Mouse (Mus musculus) hindbrain, embryonic 11.5 days (tissue): ENCODE measurements at regions not wholly inside any gene's neighbourhood (a gene's known extent, or its start where the extent isn't known, plus 50 kb on each side); places are given as distances from the start of the nearest gene placed in this dataset.

ENCODE experiments used
- ATAC-seq: fragments of 200-750 bp; cut with Nextera tagmentation; 2 replicates; pipeline ENCODE4 v1.8.0; 2017; ENCODE audit warnings: mild to moderate bottlenecking, moderate TSS enrichment, moderate library complexity; ENCODE audit not compliant: low FRiP score
- DNase-seq: peaks from one replicate; pipeline ENCODE4 v3.0.0-alpha.2; 2015; ENCODE audit warnings: low spot score
- H3K27ac ChIP-seq: fragments of 300-500 bp; sonication (generic); 2 replicates; pipeline ENCODE4 v1.5.1; 2014; ENCODE audit warnings: mild to moderate bottlenecking, low read depth, low read length
- H3K27me3 ChIP-seq: fragments of 300-500 bp; sonication (generic); 2 replicates; pipeline ENCODE4 v1.6.1; 2014; ENCODE audit warnings: mild to moderate bottlenecking, low read length, moderate library complexity, mixed read lengths; ENCODE audit not compliant: control insufficient read depth, insufficient read depth
- H3K36me3 ChIP-seq: fragments of 300-500 bp; sonication (generic); 2 replicates; pipeline ENCODE4 v1.6.1; 2014; ENCODE audit warnings: mild to moderate bottlenecking, low read length, moderate library complexity, mixed read lengths; ENCODE audit not compliant: control insufficient read depth, insufficient read depth
- H3K4me1 ChIP-seq: fragments of 300-500 bp; sonication (generic); replicated peaks from 2 replicates; pipeline ENCODE4 v1.6.1; 2014; ENCODE audit warnings: low read length, mixed read lengths; ENCODE audit not compliant: control insufficient read depth, insufficient read depth
- H3K4me2 ChIP-seq: fragments of 300-500 bp; sonication (generic); replicated peaks from 2 replicates; pipeline ENCODE4 v1.6.1; 2014; ENCODE audit warnings: mild to moderate bottlenecking, low read depth, low read length
- H3K4me3 ChIP-seq: fragments of 300-500 bp; sonication (generic); 2 replicates; pipeline ENCODE4 v1.5.1; 2014; ENCODE audit warnings: low read depth, low read length
- H3K9ac ChIP-seq: fragments of 300-500 bp; sonication (generic); 2 replicates; pipeline ENCODE4 v1.6.1; 2014; ENCODE audit warnings: low read depth, low read length
- H3K9me3 ChIP-seq: fragments of 300-500 bp; sonication (generic); 2 replicates; pipeline ENCODE4 v1.6.1; 2016; ENCODE audit warnings: low read length; ENCODE audit not compliant: control insufficient read depth
- WGBS: fragments of 180-500 bp; shearing (Covaris S2); extraction: QIAGEN DNeasy Blood & Tissue Kit; methylation state at CpG from one replicate; pipeline ENCODE4 v1.1.7; 2014; 5-methylcytosine and 5-hydroxymethylcytosine counted together

DNA sequence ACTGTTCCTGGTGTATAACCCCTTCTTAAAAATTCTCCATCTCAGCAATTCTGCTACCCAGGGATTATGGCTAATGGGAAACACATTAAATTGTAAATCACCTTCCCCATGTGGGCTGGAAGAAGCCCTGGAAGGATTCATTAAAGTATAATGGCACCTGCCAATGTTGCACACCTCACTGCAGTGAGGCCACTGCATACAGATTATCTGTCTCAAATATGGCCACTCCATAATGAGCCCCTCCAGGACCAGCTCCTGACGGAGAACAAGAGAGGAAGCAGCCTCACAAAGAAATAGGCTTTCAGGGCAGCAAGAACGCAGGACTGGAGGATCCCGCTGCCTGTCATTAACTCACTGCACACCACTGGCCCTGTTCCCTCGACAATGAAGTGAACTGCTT lies 115.2 kb upstream of the Alk start:
- Histone ChIP-seq H3K4me2 (no peak overlapping the region), H3K4me1 (no peaks in the 10 kb centered on the region), H3K9ac (no peak overlapping the region), H3K4me3 (no peak overlapping the region), H3K9me3 (no peaks in the 10 kb centered on the region), H3K27me3 (no peaks in the 10 kb centered on the region), H3K36me3 (no peaks in the 10 kb centered on the region), H3K27ac (no peak overlapping the region)
- 73% methylated on average over 4 of the region's 4 CpGs for WGBS
- DNase-seq (no peak), ATAC-seq (no peak)

DNA sequence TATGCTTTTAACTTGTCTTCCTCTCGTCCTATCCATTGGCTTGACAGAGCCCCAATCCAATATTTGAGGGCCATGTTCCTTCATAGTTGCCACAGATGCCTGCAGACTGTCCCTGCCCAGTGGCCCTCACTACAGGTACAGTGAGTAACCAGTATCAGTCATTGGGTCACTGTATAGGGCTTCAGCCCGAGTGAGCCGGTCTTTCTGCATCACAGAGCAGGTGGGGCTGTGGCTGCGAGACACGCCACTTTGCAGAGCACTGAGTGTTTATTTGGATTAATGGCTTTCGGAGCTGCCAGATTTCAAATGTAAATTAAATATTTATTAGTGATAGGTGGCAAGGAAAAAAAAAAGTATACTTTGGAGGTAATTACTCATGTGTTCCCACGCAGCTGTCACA lies 87.2 kb upstream of the Alk start:
- Histone ChIP-seq H3K4me2 (no peak overlapping the region), H3K4me1 (no peaks in the 10 kb centered on the region), H3K36me3 (no peaks in the 10 kb centered on the region), H3K27ac (no peak overlapping the region), H3K27me3 (no peaks in the 10 kb centered on the region), H3K4me3 (no peak overlapping the region), H3K9ac (no peak overlapping the region), H3K9me3 (no peaks in the 10 kb centered on the region)
- WGBS: 90% methylated on average over 7 of the region's 7 CpGs
- no peak for ATAC-seq
- no peak for DNase-seq

DNA sequence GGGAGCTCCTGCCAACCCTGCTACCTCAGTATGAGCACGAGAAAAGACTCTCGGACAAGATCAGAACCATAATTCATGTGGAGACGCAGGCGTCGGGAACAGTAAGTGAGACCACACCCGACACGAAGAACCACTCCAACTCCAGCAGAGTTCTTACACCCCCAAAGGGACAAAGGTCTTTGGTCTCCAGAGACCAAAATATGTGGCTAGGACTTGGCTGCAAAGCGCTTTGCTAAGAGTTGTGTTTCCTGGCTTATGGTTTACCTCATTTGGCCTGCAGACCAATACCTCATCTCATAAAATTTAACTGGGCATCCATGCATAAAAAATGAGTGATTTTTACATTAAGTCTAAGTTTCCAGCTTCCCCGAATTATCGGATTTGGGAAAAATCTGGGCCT lies 85.2 kb upstream of the Alk start:
- Histone ChIP-seq H3K9me3 (no peaks in the 10 kb centered on the region), H3K27me3 (no peaks in the 10 kb centered on the region), H3K4me1 (no peaks in the 10 kb centered on the region), H3K4me2 (no peak overlapping the region), H3K27ac (no peak overlapping the region), H3K4me3 (no peak overlapping the region), H3K36me3 (no peaks in the 10 kb centered on the region), H3K9ac (no peak overlapping the region)
- ATAC-seq (no peak), DNase-seq (no peak)
- 93% methylated on average over 10 of the region's 10 CpGs for WGBS

DNA sequence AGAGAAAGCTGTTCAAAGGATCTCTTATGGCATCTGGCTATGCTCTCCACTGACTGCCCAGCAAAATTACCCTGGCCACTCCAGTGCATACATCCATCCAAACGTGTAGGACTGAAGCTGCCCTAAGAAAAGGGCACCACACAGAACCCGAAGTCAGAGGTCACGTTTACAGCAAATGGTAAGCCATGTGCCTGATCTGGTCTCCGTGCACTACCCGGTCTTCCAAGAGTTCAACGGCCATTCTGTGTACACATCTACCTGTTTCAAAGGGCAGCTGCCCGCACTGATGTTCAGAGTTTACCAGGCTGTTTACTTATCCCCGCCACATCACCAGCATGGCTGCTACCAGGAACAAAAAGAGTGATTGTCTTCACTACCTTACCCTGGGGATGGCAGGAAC lies 84.4 kb upstream of the Alk start:
- Histone ChIP-seq H3K4me1 (no peaks in the 10 kb centered on the region), H3K9me3 (no peaks in the 10 kb centered on the region), H3K4me3 (no peak overlapping the region), H3K27ac (no peak overlapping the region), H3K36me3 (no peaks in the 10 kb centered on the region), H3K4me2 (no peak overlapping the region), H3K27me3 (no peaks in the 10 kb centered on the region), H3K9ac (no peak overlapping the region)
- no peak for ATAC-seq
- 78% methylated on average over 8 of the region's 8 CpGs for WGBS
- DNase-seq: no peak

DNA sequence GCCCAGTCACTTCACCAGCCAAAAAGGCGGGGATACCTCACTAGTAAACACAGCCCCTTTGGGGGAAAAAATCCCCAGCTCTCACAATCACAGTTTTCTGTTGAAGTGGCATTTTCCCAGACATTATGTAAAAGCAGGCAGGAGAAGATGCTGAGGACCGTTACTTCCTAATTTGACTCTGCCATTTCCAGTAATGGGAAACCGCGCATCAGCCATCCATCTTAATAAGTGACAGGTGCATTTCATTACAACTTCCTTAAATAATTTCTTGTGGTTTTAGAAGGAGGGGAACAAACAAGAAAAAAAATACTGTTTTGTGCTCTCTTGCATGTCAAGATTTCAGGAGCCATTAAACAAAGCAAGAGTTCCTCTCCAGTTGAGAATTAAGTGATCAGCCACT lies 70.2 kb upstream of the Alk start:
- H3K4me1 ChIP-seq: no peaks in the 10 kb centered on the region
- H3K9ac ChIP-seq: no peak overlapping the region
- H3K4me3 ChIP-seq: no peak overlapping the region
- WGBS: 85% methylated on average over 4 of the region's 4 CpGs
- DNase-seq (no peak), ATAC-seq (no peak)
- H3K4me2 ChIP-seq: no peak overlapping the region
- H3K9me3 ChIP-seq: no peaks in the 10 kb centered on the region
- H3K36me3 ChIP-seq: no peaks in the 10 kb centered on the region
- H3K27me3 ChIP-seq: no peaks in the 10 kb centered on the region
- no peak overlapping the region for H3K27ac ChIP-seq

DNA sequence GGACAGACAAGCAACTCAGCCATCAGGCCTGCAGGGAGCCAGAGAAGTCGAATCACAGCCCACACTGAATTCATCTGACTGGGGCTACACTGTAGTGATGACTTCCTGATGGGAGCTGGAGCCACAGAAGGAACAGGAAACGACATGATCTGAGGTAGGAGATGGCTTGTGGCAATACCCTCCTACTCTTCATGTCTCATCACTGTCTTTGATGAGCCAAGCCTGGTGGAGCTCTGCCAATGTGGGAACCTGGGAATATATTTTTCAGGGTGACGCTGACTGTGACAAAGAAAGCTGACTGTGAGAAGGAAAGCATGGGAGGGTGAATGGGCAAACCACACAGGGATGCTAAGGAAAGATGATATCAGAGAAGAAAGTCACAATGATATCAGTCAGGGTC lies 67.6 kb upstream of the Alk start:
- no peak overlapping the region for H3K4me3 ChIP-seq
- H3K27ac ChIP-seq: no peak overlapping the region
- no peaks in the 10 kb centered on the region for H3K4me1 ChIP-seq
- ATAC-seq (no peak), DNase-seq (no peak)
- H3K9me3 ChIP-seq: no peaks in the 10 kb centered on the region
- H3K36me3 ChIP-seq: no peaks in the 10 kb centered on the region
- no peak overlapping the region for H3K9ac ChIP-seq
- no peak overlapping the region for H3K4me2 ChIP-seq
- H3K27me3 ChIP-seq: no peaks in the 10 kb centered on the region
- WGBS: 68% methylated on average over 3 of the region's 3 CpGs

DNA sequence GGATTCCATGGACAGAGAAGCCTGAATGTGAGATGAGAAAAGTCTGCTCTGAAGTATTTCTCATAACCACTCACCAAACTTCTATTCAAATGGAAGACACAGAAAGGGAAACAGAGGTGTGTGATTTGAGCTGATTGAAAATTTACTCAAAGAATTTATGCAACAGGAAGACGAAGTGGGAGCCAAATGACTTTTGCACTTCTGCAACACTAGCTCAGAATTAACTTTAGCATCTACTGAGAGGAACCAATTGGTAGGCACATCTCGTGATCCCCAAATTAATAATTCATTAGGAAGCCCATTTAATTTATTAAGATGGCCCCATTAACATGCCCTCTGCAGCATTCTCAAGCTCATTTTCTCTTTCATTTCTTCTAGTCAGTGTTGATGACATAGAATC lies 62.5 kb upstream of the Alk start:
- Histone ChIP-seq H3K4me1 (no peaks in the 10 kb centered on the region), H3K4me3 (no peak overlapping the region), H3K9me3 (no peaks in the 10 kb centered on the region), H3K27ac (no peak overlapping the region), H3K4me2 (no peak overlapping the region), H3K27me3 (no peaks in the 10 kb centered on the region), H3K9ac (no peak overlapping the region), H3K36me3 (no peaks in the 10 kb centered on the region)
- no peak for ATAC-seq
- DNase-seq: no peak
- 81% methylated on average over 2 of the region's 2 CpGs for WGBS

DNA sequence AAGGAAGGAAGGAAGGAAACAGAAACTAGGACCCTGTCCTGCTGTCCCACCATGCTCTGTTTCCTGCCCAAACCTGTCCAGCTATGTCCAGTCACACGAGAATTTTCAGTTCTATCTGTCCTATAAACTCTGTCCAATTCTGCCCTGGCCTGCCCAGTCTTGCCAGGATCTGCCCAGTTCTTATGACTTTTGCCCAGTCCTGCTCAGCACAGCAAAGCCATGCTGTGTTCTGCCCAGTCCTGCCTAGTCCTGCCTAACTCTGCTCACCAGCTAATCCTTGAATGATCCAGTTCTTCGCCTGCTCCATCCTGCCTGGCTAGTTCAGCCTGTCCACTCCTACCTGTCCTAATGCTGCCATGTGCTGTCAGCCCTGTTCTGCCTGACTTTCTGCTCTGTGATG lies 57.3 kb upstream of the Alk start:
- ATAC-seq (no peak), DNase-seq (no peak)
- WGBS: 89% methylated on average over 2 of the region's 2 CpGs
- H3K36me3 ChIP-seq: no peaks in the 10 kb centered on the region
- H3K27ac ChIP-seq: no peak overlapping the region
- no peaks in the 10 kb centered on the region for H3K9me3 ChIP-seq
- H3K4me3 ChIP-seq: no peak overlapping the region
- H3K4me1 ChIP-seq: 0 out of 2 replicates have a peak, but pooled peaks cover 6% of the 10 kb centered on the region
- no peaks in the 10 kb centered on the region for H3K27me3 ChIP-seq
- no peak overlapping the region for H3K4me2 ChIP-seq
- H3K9ac ChIP-seq: no peak overlapping the region

DNA sequence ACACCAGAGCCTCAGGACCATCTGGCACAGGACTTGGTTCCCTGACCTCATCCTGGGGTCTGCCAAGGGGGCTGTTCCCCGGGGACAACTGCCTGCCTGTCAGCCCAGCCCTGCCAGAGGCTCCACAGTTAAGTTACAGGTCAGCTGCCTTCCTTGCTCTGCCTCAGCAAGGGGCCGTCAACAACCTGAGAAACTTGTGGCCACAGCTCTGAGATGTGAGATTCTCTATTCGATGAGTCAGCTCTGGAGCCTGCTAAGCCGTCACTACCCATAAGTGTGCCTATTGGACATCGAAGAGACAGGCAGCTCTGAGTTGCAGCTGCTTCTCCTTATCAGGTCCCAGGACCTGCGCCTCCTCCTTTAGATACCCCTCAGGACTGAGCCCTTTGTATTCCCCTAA lies 54.3 kb upstream of the Alk start:
- 0 out of 2 replicates have a peak, but pooled peaks cover 6% of the 10 kb centered on the region for H3K4me1 ChIP-seq
- no peaks in the 10 kb centered on the region for H3K36me3 ChIP-seq
- H3K27me3 ChIP-seq: no peaks in the 10 kb centered on the region
- no peak overlapping the region for H3K4me3 ChIP-seq
- peak; percentile 11 for DNase-seq
- WGBS: 59% methylated on average over 6 of the region's 6 CpGs
- H3K4me2 ChIP-seq: no peak overlapping the region
- no peak for ATAC-seq
- H3K9me3 ChIP-seq: no peaks in the 10 kb centered on the region
- no peak overlapping the region for H3K9ac ChIP-seq
- no peak overlapping the region for H3K27ac ChIP-seq
